Mouse (Mus musculus) small intestine, adult 2 months (tissue): ENCODE results near the gene Usp34. TPM values are rescaled to one million over a fixed set of nuclear protein-coding genes. Genes with fewer than 3 reads are reported as not detected.

Experiments used
- H3K27ac ChIP-seq: fragments of 200-500 bp; 2 replicates; pipeline ENCODE4 v1.5.1; 2012; ENCODE audit warnings: low read depth, low read length, control low read depth, inconsistent platforms; ENCODE audit not compliant: insufficient read depth
- H3K27me3 ChIP-seq: fragments of 200-500 bp; 2 replicates; pipeline ENCODE4 v1.6.1; 2012; ENCODE audit warnings: mild to moderate bottlenecking, moderate library complexity, low read length, inconsistent platforms; ENCODE audit not compliant: control insufficient read depth, insufficient read depth
- H3K36me3 ChIP-seq: fragments of 200-500 bp; 2 replicates; pipeline ENCODE4 v1.6.1; 2012; ENCODE audit warnings: mild to moderate bottlenecking, low read length, control low read depth, inconsistent platforms; ENCODE audit not compliant: control insufficient read depth, insufficient read depth
- H3K4me1 ChIP-seq: fragments of 200-500 bp; 2 replicates; pipeline ENCODE4 v1.6.1; 2012; ENCODE audit warnings: low read length, inconsistent platforms, mixed read lengths; ENCODE audit not compliant: control insufficient read depth, insufficient read depth, insufficient read length
- H3K4me3 ChIP-seq: fragments of 200-500 bp; 2 replicates; pipeline ENCODE4 v1.5.1; 2012; ENCODE audit warnings: low read depth, mild to moderate bottlenecking, control low read depth, inconsistent platforms, low read length, moderate library complexity
- CTCF ChIP-seq: fragments of 200-500 bp; IDR thresholded peaks from 2 replicates; pipeline ENCODE4 v1.5.1; 2012; ENCODE audit warnings: low read depth, mild to moderate bottlenecking, control low read depth, inconsistent platforms, low read length, moderate library complexity, mixed read lengths; ENCODE audit not compliant: insufficient replicate concordance, insufficient read length; ENCODE audit errors: extremely low read depth
- POLR2A ChIP-seq: fragments of 200-500 bp; IDR thresholded peaks from 2 replicates; pipeline ENCODE4 v1.6.1; 2012; ENCODE audit warnings: low read depth, mild to moderate bottlenecking, control low read depth, inconsistent platforms, low read length, moderate library complexity
- WGBS: fragments of 180-500 bp; shearing (Covaris S2); methylation state at CpG from one replicate; pipeline ENCODE4 v1.1.7; 2018; 5-methylcytosine and 5-hydroxymethylcytosine counted together
- polyA plus RNA-seq: library from polyadenylated mRNA; depleted of rRNA; stranded (reverse); fragments of >200 nt; gene quantifications from 2 replicates; pipeline ENCODE4 v1.2.3, GENCODE M21; 2012; rRNA removed

Usp34 gene
- polyA plus RNA-seq, 1 experiment: 3.1 TPM

GRCm38 (mm10) chr11:23515315-23515714 lies 208.6 kb downstream of the Usp34 start:
- H3K27me3 ChIP-seq: no peaks in the 10 kb centered on the region
- H3K36me3 ChIP-seq: no peaks in the 10 kb centered on the region
- TF ChIP-seq POLR2A (no peak), CTCF (no peak)
- H3K4me3 ChIP-seq: no peak overlapping the region
- WGBS: 81% methylated on average over 2 of the region's 2 CpGs
- no peak overlapping the region for H3K27ac ChIP-seq
- no peaks in the 10 kb centered on the region for H3K4me1 ChIP-seq

GRCm38 (mm10) chr11:23518981-23519380 lies 212.3 kb downstream of the Usp34 start:
- 84% methylated on average over 3 of the region's 3 CpGs for WGBS
- TF ChIP-seq POLR2A: no peak
- TF ChIP-seq CTCF: no peak
- no peaks in the 10 kb centered on the region for H3K36me3 ChIP-seq
- H3K4me3 ChIP-seq: no peak overlapping the region
- no peak overlapping the region for H3K27ac ChIP-seq
- no peaks in the 10 kb centered on the region for H3K4me1 ChIP-seq
- no peaks in the 10 kb centered on the region for H3K27me3 ChIP-seq

- TF ChIP-seq POLR2A (no peak), CTCF (no peak)
- H3K36me3 ChIP-seq: no peaks in the 10 kb centered on the region
- no peaks in the 10 kb centered on the region for H3K4me1 ChIP-seq
These were observed 213.9 kb downstream of the Usp34 start, which contains the start of gene 1700093K21Rik for GRCm38 (mm10) chr11:23520473-23521205. Gene 1700093K21Rik (minus strand): TSS chr11:23521155.

DNA sequence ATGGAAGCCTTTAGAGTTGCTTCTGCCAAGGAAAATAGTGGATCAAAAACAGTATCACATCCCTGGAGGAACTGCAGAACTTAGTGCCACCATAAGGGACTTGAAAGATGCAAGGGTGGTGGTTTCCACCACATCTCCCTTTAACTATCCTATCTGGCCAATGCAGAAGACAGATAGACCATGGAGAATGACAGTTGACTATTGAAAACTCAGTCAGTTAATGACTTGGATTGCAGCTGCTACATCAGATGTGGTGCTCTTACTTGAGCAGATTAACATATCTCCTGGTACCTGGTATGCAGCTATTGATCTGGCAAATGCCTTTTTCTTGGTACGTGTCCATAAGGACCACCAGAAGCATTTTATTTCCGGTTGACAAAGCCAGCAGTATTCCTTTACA lies 230.8 kb downstream of the Usp34 start:
- Histone ChIP-seq H3K27me3 (no peaks in the 10 kb centered on the region), H3K4me1 (no peaks in the 10 kb centered on the region), H3K4me3 (no peak overlapping the region), H3K36me3 (no peaks in the 10 kb centered on the region), H3K27ac (no peak overlapping the region)
- TF ChIP-seq POLR2A (no peak), CTCF (no peak)
- 85% methylated on average over 2 of the region's 2 CpGs for WGBS

More at GRCm38 (mm10) chr11:23520473-23521205, 213.9 kb downstream of the Usp34 start, which contains the start of gene 1700093K21Rik:
- 74% methylated on average over 5 of the region's 5 CpGs for WGBS
- no peaks in the 10 kb centered on the region for H3K27me3 ChIP-seq
- no peak within 1 kb of the TSS for H3K27ac ChIP-seq
- H3K4me3 ChIP-seq: no peak within 1 kb of the TSS

Other genes with a start within 250 kb of the Usp34 start
- gene Xpo1, start 50.9 kb upstream of the Usp34 start, polyA plus RNA-seq: 1.2 and 1.8 TPM in 2 replicates
- 7.1 TPM in 2 replicates for gene Ahsa2, start 191.1 kb downstream of the Usp34 start, polyA plus RNA-seq
- not detected in 2 replicates for gene 1700093K21Rik, start 214.3 kb downstream of the Usp34 start, polyA plus RNA-seq